Mouse (Mus musculus) adrenal gland, adult 8-10 months (tissue): ENCODE measurements around the gene Hypm. TPM values are rescaled to one million over a fixed set of nuclear protein-coding genes. Genes with fewer than 3 reads are reported as not detected.

ENCODE experiments used
- DNase-seq: peaks from one replicate; pipeline ENCODE4 v3.0.0; 2022
- total RNA-seq, 4 experiments: library from RNA; stranded (reverse); gene quantifications; 2 replicates each; pipeline ENCODE4 v1.2.4; 2022

The Hypm gene
- 1 to 10 TPM in 2 of 4 experiments, not detected in 2; 2.2 to 3.6 TPM for total RNA-seq

DNA sequence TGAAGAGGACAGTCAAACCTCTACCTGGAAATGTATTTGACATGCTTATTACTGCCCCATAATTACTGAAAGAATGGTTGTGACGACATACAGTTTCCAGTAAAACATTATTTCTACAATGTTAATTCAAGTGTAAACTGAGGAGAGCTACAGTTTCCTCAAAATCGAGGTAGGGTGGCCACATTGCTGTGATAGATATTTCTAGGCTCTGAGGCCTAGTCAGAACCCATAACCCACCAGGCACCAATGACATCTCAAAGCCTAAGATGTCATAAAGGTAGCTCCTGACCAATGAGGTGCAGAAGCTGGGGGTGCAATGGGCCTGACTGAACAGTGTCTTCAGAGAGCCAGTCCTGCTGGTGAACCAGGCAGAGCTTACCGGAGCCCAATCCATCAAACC, at the start of gene Hypm:
TSS of gene Hypm (plus strand) at position 301 of the 400 bp plus-strand sequence.
- DNase-seq, result no peak

DNA sequence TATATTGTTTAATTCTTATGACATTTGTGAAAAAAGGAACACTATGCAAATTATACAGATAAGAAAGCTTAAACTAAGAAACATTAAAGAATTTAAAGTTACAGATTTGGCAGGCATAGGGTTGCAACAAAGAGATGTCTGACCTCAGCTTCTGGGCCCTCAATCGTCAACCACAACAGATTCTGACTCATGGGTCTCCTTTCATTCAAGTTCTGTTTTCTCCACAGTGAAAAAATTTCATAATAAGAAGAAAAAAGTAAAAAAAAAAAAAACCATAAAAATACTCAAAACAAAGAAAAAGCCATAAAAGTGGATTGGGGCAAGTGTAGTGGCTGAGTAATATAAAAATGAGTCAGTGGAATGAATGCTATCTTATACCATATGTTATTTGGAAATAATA, 36.6 kb upstream of the Hypm start:
- no peak for DNase-seq

- no peak for DNase-seq
Observed at GRCm38 (mm10) chrX:9812469-9812868, 34.3 kb upstream of the Hypm start.

DNA sequence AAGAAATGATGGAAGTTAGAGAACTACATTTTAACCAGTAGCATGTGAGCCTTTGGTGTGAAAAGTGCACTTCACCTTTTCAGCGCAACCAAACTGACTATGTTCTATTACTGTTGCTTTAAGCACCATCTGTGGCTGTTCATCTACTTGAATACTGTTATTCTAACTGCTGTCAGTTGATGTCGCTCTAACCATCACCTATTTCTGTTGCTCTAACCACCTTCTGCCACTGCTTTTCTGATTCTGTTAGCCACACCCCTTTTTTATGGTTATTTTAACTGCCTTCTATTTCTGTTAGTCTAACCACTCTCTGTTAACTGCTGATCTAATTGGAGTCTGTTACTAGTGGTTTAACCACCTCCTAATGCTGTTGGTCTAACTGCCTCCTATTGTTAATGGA, 11.9 kb upstream of the Hypm start:
- DNase-seq, result no peak

DNA sequence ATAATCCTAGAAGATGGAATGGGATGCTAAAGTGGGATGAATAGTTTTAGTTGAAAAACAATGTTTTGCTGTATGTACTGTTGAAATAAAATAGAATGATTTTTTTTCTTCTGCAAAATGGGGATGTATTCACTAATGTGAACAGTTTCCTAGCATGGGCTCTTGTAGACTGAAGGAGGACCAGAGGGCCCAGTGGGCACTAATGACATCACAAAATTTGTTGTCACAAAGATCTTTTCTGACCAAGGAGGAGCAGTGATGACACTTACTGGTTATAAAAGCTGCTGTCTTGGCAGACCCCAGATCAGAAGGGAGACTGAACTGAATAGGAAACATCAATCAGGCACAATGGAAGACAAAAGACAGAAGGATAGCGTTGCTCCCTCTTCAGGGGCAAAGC, 2.7 kb downstream of the Hypm start, which contains the start of gene H2al3:
TSS of gene H2al3 (plus strand) at position 301 of the 400 bp plus-strand sequence.
- DNase-seq, result no peak

GRCm38 (mm10) chrX:9861859-9862258, 15.1 kb downstream of the Hypm start:
- DNase-seq, result no peak

- DNase-seq, result no peak
Observed at GRCm38 (mm10) chrX:9875519-9875918, 28.8 kb downstream of the Hypm start.

- no peak for DNase-seq
Observed at GRCm38 (mm10) chrX:9885322-9885721, 38.6 kb downstream of the Hypm start, which contains the start of gene Sytl5. Gene Sytl5 (plus strand): TSS chrX:9885622.

Other genes with a start within 250 kb of the Hypm start
- 100 to 1,000 TPM; 124 to 161 (median 148) TPM for gene Dynlt3, start 183.9 kb upstream of the Hypm start, total RNA-seq
- gene H2al3, start 2.8 kb downstream of the Hypm start, total RNA-seq, result 1 to 10 TPM in 3 of 4 experiments, not detected in 1; 1.3 to 4.0 (median 1.4) TPM
- 10 to 100 TPM in 2 of 4 experiments, 1 to 10 TPM in 2; 6.1 to 22.4 (median 12.1) TPM for gene Sytl5, start 38.7 kb downstream of the Hypm start, total RNA-seq